Comparison of ENCODE assay signal across 13 mouse cellular contexts in the genomic region with DNA sequence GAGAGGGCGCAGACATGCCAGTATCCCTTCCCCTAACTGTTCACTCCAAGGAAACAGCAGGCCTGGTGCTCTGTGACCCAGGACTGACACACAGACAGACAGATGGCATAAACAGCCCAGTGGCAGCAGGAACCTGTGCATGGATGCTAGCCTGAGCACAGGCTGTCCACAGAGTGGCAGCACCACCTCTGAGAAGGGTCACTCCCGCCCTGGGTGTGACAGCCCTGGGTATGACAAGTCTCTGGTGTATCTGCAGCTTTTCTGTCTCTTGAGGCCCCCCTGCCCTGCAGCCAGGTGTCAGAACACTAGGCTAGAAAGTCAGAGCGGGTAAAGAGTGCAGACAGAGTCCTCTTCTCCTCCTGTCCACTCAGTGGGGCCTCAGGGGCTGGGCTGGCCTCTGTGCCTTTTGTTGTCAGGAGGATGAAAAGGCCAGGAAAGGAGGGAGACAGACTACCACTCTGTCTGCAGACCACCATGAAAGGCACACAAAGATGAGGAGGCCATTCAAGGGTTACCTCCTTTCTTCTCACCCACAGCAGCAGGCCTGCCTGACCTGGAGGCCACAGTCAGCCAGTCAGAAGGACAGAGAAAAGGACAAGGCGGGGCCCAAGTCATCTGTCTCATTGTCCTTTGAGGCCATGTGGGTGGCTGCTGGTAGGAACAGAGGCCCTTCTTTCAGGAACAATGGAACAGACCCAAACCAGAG. TPM values are rescaled to one million over a fixed set of nuclear protein-coding genes. Genes with fewer than 3 reads are reported as not detected.
DNase-seq lines count a peak whose midpoint lies in the region; ATAC-seq and TF ChIP-seq lines count a peak whose summit lies in the region.
"Had no signal": no experiment of that assay in that cellular context is flagged by ENCODE, and none has a peak within 500 bp of the region (broad histone marks: within the 10 kb centered on the region; RNA-seq: fewer than 3 reads in every experiment).

No protein-coding gene starts in this region.

- H3K27me3 ChIP-seq in kidney, adult 2 months (replicated peaks; ENCODE audit: control insufficient read depth, insufficient read depth, low read length), result no peaks in the 10 kb centered on the region
- peaks cover 30% of the 10 kb centered on the region for H3K27me3 ChIP-seq in embryonic facial prominence, embryonic 13.5 days
- H3K27me3 ChIP-seq in midbrain, embryonic 12.5 days, result peaks cover 49% of the 10 kb centered on the region

- H3K9ac ChIP-seq in embryonic facial prominence, embryonic 13.5 days, result peak overlapping the region; percentile 18; the same call in 1 of the 2 replicates
- peak overlapping the region; percentile 28; the same call in 1 of the 2 replicates for H3K9ac ChIP-seq in midbrain, embryonic 12.5 days (replicated peaks)

- 0 out of 2 replicates have a peak, but pooled peaks have one; percentile 12 for TF ChIP-seq CTCF in kidney, adult 2 months (conservative IDR thresholded peaks at IDR 0.05; ENCODE audit: insufficient read depth, insufficient read length, low read depth, low read length)
- TF ChIP-seq CTCF in bone marrow, adult 2 months (IDR thresholded peaks at IDR 0.05; ENCODE audit: control insufficient read depth, insufficient read depth, low read length), result 0 out of 2 replicates have a peak, but pooled peaks have one; percentile 23

- H3K9me3 ChIP-seq in embryonic facial prominence, embryonic 13.5 days, result no peaks in the 10 kb centered on the region
- no peaks in the 10 kb centered on the region for H3K9me3 ChIP-seq in midbrain, embryonic 12.5 days
- H3K9me3 ChIP-seq: G1E had no signal

- no peak overlapping the region for H3K27ac ChIP-seq in kidney, adult 2 months (ENCODE audit: insufficient read depth, low read depth, low read length)
- H3K27ac ChIP-seq in bone marrow, adult 2 months (ENCODE audit: control insufficient read depth, insufficient read depth, low read depth, low read length, poor library complexity), result no peak overlapping the region
- H3K27ac ChIP-seq in embryonic facial prominence, embryonic 13.5 days, result no peak overlapping the region
- peak overlapping the region; percentile 62 for H3K27ac ChIP-seq in midbrain, embryonic 12.5 days (replicated peaks)

- H3K4me1 ChIP-seq in kidney, adult 2 months (ENCODE audit: control insufficient read depth, insufficient read depth, low read length), result no peaks in the 10 kb centered on the region
- H3K4me1 ChIP-seq in bone marrow, adult 2 months (ENCODE audit: control insufficient read depth, insufficient read depth, low read length), result peaks cover 3% of the 10 kb centered on the region; the same call in 1 of the 2 replicates
- peaks cover 6% of the 10 kb centered on the region for H3K4me1 ChIP-seq in embryonic facial prominence, embryonic 13.5 days
- H3K4me1 ChIP-seq in midbrain, embryonic 12.5 days, result peaks cover 18% of the 10 kb centered on the region

- 91% methylated on average over 4 of the region's 4 CpGs for WGBS in kidney, adult 2 months
- WGBS in bone marrow, adult 2 months, result 79% methylated on average over 4 of the region's 4 CpGs
- WGBS in embryonic facial prominence, embryonic 13.5 days, result 57% methylated on average over 4 of the region's 4 CpGs
- WGBS in midbrain, embryonic 12.5 days, result 23% methylated on average over 4 of the region's 4 CpGs

- DNase-seq in kidney, adult 2 months, result no peak
- DNase-seq in kidney, adult 8-10 months, result no peak
- no peak for DNase-seq in kidney, adult 9 months
- DNase-seq in cerebellum, postnatal 4 days (ENCODE audit: low spot score in 2 of 2), result no peak
- DNase-seq in cerebellum, postnatal 36 days, result no peak
- DNase-seq: adrenal gland, postnatal 25 days; gastrocnemius, postnatal 14 days; thymus, postnatal 4 days had no signal

- H3K4me3 ChIP-seq in kidney, adult 2 months (ENCODE audit: insufficient read depth, low read depth, low read length), result no peak overlapping the region
- no peak overlapping the region for H3K4me3 ChIP-seq in bone marrow, adult 2 months (replicated peaks; ENCODE audit: control insufficient read depth, low read depth, low read length)
- H3K4me3 ChIP-seq in embryonic facial prominence, embryonic 13.5 days, result no peak overlapping the region
- no peak overlapping the region for H3K4me3 ChIP-seq in midbrain, embryonic 12.5 days

- H3K36me3 ChIP-seq in kidney, adult 2 months (ENCODE audit: control insufficient read depth, insufficient read depth, low read length), result no peaks in the 10 kb centered on the region
- H3K36me3 ChIP-seq in embryonic facial prominence, embryonic 13.5 days, result no peaks in the 10 kb centered on the region
- H3K36me3 ChIP-seq in midbrain, embryonic 12.5 days, result no peaks in the 10 kb centered on the region
- H3K36me3 ChIP-seq: G1E had no signal

- ATAC-seq in embryonic facial prominence, embryonic 13.5 days (ENCODE audit: insufficient number of reproducible peaks, insufficient read depth, low FRiP score, low TSS enrichment, low read depth), result no peak
- peak; percentile 72 for ATAC-seq in midbrain, embryonic 12.5 days (ENCODE audit: low FRiP score, low read depth)
- ATAC-seq: intestine, embryonic 16.5 days had no signal

- H3K4me2 ChIP-seq in embryonic facial prominence, embryonic 13.5 days, result no peak overlapping the region
- H3K4me2 ChIP-seq in midbrain, embryonic 12.5 days (replicated peaks), result no peak overlapping the region

- TF ChIP-seq POLR2A in kidney, adult 2 months (IDR thresholded peaks at IDR 0.05; ENCODE audit: low read depth, low read length), result no peak
- no peak for TF ChIP-seq POLR2A in bone marrow, adult 2 months (IDR thresholded peaks at IDR 0.05; ENCODE audit: borderline replicate concordance, control insufficient read depth, low read depth, low read length)

RNA-seq across cellular contexts. Expression of a gene that starts 7.4 kb away (rescaled TPM):
- 2.7 and 3.0 TPM in 2 replicates for polyA plus RNA-seq in kidney, adult 2 months (2012; rRNA removed)
- polyA plus RNA-seq in bone marrow, adult 2 months (2011; ENCODE audit: insufficient read depth, insufficient read length, low replicate concordance, missing spikeins), result 0.55 TPM in 1 of 2 replicates, not detected in the other
- polyA plus RNA-seq in embryonic facial prominence, embryonic 13.5 days (2015; fragmentation: Nextera tagmentation; extraction: Ambion mirVana), result 1.5 and 2.2 TPM in 2 replicates
- polyA plus RNA-seq in midbrain, embryonic 12.5 days (2016; fragmentation: Nextera tagmentation; extraction: Ambion mirVana), result 4.4 and 4.7 TPM in 2 replicates
- polyA plus RNA-seq: G1E had no signal

RNA-seq across cellular contexts. Expression of a gene that starts 39.8 kb away (rescaled TPM):
- polyA plus RNA-seq in kidney, adult 2 months (2012; rRNA removed), result 0.66 and 1.1 TPM in 2 replicates
- 49.0 and 59.4 TPM in 2 replicates for polyA plus RNA-seq in bone marrow, adult 2 months (2011; ENCODE audit: insufficient read depth, insufficient read length, low replicate concordance, missing spikeins)
- 1.8 and 2.5 TPM in 2 replicates for polyA plus RNA-seq in embryonic facial prominence, embryonic 13.5 days (2015; fragmentation: Nextera tagmentation; extraction: Ambion mirVana)
- 1.4 and 1.7 TPM in 2 replicates for polyA plus RNA-seq in midbrain, embryonic 12.5 days (2016; fragmentation: Nextera tagmentation; extraction: Ambion mirVana)

Comparison
In these comparisons a context has a peak if more than half of its experiments do, and no peak if none do; other contexts are left out.
1. RNA of a gene that starts 39.8 kb away (polyA plus RNA-seq): 49.0 to 59.4 TPM in bone marrow, adult 2 months; 1.8 to 2.5 TPM in embryonic facial prominence, embryonic 13.5 days, 1.4 to 1.7 TPM in midbrain, embryonic 12.5 days and 0.66 to 1.1 TPM in kidney, adult 2 months; every median in the first group is over 10 times any median in the second.